Mouse (Mus musculus): Measurements from ENCODE around the gene Iglon5.

Gene Iglon5

DNA sequence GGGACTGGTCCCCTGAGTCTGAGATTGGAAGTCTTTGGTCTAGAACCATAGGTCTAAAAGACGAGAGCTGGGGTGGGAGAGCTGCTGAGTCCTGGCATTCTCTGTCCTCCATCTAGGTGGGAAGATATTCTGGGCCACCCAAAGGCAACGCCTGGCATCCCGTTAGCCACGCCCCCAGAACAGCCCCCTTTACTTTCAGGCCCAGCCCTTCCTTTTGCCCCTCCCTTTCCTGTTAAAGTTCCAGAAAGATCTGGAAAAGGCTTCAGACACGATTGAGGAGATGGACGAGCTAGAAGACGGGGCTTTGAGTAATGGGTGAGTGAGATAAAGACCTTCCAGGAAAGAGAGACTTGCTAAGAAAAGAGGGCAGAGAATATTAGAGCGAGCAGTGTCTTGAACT, 62.5 kb downstream of the Iglon5 start, which contains the start of gene Lim2:
TSS of gene Lim2 (plus strand) at position 265 of the 400 bp plus-strand sequence.
- DNase-seq (ENCODE audit: low read depth) = no peak

DNA sequence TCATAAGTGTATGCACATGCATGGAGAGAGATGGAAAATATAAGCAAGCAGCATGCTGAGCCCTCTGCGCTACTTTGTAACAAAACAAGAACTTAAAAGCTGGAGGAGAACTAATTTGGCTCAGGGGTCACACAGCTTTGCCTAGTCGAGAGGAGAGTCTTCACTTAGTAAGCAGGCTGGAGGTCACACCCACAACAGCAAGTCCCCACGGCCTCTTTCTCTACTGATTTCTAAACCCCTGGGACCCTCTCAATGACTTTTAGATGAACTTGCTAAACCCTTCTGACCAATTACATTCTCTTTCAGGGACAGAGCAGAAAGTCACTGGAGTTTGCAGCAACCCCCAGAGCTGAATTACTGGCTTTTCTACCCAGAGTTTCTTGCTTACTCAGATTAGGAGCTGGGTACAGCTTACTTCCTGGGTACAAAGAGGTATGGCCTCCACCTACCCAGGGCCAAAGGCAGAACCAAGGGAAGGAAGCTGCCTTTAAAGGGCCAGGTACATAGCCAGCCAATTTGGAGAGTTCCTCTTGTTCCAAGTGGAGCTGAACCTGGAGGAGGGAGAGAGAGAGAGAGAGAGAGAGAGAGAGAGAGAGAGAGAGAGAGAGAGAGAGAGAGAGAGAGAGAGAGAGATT, 65.8 kb downstream of the Iglon5 start:
- DNase-seq (ENCODE audit: low read depth) = peak; percentile 57

DNA sequence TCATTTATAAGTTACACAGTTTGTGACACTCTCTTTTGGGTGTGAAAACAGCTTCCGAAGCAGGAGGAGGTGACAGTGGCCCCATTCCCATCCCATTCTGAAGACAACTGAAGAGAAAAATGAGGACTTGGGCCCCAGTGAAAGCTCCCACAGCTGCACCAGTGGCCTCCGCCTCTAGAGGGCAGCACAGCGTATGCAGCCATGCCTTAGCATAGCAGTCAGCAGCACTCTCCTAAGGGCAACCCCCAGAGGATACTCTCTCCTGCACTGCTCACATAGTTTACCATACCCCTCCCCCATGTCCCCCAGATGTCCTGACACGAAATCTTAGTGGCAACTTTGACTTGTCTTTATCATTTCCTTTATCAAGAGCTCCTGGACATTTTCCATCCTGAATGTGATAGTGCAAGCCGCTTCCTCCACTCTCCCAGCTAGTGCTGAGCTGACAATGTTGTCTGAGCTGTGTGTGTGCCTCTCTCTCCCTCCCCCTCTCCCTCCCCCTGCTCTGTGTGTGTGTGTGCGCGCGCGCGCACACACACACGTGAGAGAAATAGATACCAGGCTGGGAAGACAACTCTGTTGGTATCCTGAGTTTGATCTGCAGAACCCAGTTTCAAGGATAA, 66.8 kb downstream of the Iglon5 start:
- peak; percentile 90 for DNase-seq (ENCODE audit: low read depth)
